Comparison of ENCODE assay signal across 11 mouse cellular contexts in genomic region chr4:105819796-105820511, GRCm38 (mm10).
DNase-seq lines count a peak whose midpoint lies in the region.
"Had no signal": no experiment of that assay in that cellular context is flagged by ENCODE, and none has a peak within 500 bp of the region (broad histone marks: within the 10 kb centered on the region; RNA-seq: fewer than 3 reads in every experiment).

No protein-coding gene starts in this region.

- DNase-seq in kidney, postnatal 10 days: peak; percentile 5
- DNase-seq in kidney, postnatal 36 days: no peak
- peak; percentile 2 for DNase-seq in brain, embryonic 18.5 days (ENCODE audit: low read depth, low spot score)
- DNase-seq in layer of hippocampus, adult 9-10 months (ENCODE audit: low spot score): peak; percentile 8
- peak; percentile 23 for DNase-seq in right cerebral cortex, postnatal 25 days
- no peak for DNase-seq in thymus, postnatal 10 days (ENCODE audit: low spot score in 2 of 2)
- no peak for DNase-seq in cerebellum, postnatal 14 days
- DNase-seq in c-Kit-positive CD71-positive TER-119-positive erythroid progenitor cells, embryonic 14.5 days (ENCODE audit: low spot score): no peak
- DNase-seq: adrenal gland, postnatal 25 days; embryo, embryonic 11 days; gastrocnemius, postnatal 10 days had no signal

Comparison
In these comparisons a context has a peak if more than half of its experiments do, and no peak if none do; other contexts are left out.
1. DNase-seq: peak in kidney, postnatal 10 days (single experiment), brain, embryonic 18.5 days (single experiment), layer of hippocampus, adult 9-10 months (single experiment) and right cerebral cortex, postnatal 25 days (single experiment); none in kidney, postnatal 36 days (0 of 2), thymus, postnatal 10 days (0 of 2), cerebellum, postnatal 14 days (0 of 2) and c-Kit-positive CD71-positive TER-119-positive erythroid progenitor cells, embryonic 14.5 days (single experiment).